Mouse (Mus musculus): ENCODE data around the gene Fbln1. TPM values are rescaled to one million over a fixed set of nuclear protein-coding genes. Genes with fewer than 3 reads are reported as not detected.
A peak's percentile ranks its signal among the peaks of the same experiment; 100 is the strongest.

Fbln1 gene
- total RNA-seq, 2 experiments from 2014 or later, result 8.5 to 9.0 TPM

DNA sequence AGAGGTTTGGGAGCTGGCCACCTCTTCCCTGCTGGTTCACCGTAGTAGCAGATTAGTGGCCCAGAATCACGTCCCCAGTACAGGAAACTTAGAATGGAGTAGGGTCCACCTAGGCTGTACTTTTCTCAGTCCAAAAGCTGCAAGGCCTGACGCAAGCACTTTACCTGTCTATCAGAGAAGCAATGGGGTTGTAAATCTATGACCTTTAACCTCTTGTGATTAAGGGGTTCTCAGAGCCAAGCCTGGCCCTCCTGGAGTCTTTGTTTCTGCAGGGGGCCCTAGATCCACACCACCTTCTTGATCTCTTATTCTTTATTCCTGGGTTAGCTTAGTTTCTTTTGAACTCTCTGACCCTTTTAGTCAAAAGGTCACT lies 940 bp downstream of the Fbln1 start:
- no peak for DNase-seq

DNA sequence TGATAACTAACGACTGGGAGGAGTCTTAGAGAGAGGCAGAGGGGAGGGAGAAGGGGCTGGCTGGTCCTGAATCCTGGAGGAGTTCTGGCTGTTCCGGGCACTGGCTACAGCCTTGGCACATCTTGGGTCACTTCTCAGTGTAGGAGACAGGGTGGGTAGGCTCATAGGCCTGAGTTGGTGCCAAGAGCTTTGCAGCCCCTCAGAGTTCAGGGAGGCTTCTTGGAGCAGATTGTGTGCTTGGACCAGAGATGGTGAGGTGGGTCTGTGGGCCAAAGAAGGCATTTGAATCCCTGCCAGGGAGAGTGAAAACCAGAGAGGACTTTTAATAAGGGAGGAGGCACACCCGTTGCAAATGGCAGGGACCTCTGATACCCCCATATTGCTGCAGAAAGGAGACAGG lies 1.3 kb downstream of the Fbln1 start:
- no peak for DNase-seq

DNA sequence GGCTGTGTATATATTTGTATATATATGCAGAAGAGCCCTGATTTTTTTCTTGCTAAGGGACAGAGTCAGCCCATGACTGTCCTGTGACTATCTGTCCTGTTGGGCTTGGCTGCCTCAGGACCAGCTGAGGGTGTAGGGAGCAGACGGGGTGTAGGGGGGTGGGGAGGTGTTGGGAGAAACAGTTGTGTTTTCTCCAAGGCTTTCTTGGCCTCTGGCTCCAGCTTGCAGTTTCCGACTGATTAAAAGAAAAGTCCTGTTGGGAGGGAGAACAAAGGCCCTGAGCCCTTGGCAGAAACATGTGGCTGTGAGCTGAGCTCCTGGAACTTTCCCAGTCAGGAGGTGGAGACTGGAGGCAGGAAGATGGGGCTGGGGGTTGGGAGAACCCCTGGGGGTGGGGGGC lies 2.0 kb downstream of the Fbln1 start:
- DNase-seq, result peak; percentile 68

DNA sequence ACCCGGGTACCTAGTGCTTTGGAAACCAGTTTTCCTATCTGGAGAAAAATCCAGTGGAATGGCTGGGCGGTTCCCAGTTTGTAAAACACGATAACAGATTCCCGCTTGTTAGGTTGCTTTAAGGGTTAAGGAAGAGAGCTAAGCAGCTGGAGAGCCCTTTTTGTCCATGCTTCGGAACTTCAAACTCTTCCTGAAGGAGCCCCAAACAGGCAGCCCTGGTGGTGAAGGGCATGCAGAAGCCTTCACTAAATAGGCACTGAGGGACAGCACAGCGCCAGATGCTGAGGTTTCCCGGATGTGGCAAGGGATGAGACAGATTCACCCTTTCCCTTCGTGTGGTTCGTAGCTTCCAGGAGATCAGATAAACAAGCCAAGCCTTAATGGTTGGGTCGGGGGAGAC lies 2.6 kb downstream of the Fbln1 start:
- DNase-seq, result no peak

DNA sequence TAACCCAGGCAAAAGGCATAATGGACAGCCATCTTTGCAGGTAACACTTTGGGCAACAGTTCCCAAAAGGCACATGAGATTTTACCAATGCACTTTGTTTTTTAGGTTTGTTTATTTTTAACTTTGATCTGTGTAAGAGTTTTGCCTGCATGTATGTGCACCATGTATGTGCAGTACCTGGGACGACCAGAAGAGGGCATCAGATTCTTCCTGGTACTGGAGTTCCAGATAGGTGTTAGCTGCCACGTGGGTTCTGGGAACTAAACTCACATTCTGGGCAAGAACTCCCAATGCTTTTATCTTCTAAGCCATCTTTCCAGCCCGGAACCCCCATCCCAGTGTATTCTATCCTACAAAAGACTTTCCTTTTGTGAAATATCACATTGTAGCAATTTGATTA lies 3.6 kb downstream of the Fbln1 start:
- no peak for DNase-seq

DNA sequence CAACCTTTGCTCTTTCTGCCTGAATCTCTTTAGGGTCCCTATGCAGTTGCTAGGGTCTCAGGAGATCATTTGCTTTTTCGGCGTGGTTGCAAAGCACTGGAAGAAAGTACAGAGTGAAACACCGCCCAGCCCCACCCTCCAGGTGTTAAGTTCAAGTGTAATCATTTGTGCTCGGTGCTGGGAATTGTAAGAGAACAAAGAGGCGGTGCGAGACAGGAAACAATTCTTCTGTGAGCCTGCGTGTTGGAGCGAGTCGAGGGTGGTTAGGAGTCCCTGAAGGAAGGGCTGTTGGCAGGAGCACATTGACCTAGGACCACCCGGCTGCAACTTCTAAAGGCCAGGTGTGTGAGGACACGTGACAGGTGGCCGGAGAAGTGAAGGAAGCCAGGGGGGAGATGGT lies 4.9 kb downstream of the Fbln1 start:
- no peak for DNase-seq

DNA sequence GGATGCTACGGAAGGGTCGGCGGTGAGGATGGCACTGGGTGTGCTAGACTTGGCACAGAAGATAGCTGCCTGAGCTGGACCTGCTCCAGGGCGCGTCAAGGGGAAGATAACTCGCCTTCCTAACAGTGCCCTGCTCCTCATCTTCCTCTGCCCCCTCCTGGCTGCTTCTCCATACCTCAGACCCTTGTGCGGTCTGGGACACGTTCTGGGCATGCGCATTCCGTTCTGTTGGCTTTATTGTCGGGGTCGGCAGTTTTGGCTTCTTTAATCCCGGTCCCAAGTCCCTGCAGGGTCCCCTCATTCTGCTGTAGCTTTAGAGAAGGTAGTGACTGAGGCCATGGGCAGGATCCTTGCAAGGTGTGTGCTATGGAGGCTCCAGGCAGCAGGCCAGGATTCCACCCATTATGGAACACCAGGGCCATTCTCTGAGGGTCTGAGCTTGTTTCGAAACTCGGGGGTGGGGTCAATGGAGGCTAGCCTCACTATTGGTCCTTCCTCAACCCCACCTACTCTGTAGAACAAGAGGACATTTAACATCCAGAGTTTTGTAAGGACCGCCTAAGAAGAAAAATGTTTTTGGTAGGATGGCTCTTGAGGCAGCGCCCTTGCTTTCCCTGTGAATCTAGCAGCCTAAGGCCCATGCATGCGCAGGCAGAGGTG lies 5.5 kb downstream of the Fbln1 start:
- no peak for DNase-seq

DNA sequence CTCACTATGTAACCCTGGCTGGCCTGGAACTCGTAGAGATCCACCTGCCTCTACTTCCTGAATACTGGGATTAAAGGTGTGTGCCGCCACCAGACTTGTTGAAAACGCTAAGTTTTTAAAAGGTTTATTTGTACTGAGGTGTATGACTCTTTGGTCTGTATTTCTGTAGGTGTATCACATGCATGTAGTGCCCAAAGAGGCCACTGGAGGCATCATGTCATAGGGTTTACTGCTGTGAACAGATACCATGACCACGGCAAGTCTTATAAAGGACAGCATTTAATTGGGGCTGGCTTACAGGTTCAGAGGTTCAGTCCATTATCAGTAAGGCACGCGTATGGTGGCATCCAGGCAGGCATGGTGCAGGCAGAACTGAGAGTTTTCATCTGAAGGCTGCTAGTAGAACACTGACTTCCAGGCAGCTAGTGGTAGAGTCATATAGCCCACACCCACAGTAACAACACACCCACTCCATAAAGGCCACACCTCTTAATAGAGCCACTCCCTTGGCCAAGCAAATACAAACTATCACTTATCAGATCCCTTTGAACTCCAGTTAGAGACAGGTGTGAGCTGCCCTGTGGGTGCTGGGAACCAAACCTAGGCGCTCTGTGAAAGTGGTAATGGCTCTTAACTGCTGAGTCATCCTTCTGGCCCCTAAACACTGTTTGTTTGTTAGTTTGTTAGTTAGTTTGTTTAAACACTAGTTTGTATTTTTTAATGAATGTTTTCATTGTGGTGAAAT lies 10.5 kb downstream of the Fbln1 start:
- DNase-seq, result no peak

DNA sequence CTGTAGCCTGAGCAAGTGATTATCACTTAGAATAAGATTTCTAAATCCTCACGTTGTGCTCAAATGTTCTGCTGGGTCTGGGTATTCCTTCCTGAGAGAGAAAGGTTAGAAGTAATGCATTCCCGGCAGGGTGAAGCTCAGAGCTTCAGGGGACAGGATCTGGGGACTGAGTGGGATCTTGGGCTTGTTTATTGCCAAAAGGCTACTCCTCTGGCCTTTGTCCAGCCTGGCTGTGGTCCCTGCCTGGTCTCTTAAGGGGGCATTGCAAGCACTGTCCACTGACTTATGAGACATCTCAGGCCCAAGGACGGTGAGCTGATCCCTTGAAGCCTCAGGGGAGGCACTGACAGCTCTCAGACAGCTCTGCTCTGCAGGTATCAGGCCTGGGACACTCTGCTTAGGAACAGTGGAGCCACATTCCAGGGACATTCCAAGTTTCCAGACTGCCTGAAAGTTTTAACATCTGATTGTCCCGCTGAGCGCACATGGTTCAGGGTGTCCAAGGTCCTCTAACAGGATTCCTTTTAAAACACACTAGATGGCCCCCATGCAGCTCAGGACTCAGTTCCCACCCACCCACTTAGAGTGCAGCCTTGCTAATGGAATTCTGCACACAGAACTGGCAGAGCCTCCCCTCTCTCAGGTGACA lies 13.0 kb downstream of the Fbln1 start:
- DNase-seq, result no peak

DNA sequence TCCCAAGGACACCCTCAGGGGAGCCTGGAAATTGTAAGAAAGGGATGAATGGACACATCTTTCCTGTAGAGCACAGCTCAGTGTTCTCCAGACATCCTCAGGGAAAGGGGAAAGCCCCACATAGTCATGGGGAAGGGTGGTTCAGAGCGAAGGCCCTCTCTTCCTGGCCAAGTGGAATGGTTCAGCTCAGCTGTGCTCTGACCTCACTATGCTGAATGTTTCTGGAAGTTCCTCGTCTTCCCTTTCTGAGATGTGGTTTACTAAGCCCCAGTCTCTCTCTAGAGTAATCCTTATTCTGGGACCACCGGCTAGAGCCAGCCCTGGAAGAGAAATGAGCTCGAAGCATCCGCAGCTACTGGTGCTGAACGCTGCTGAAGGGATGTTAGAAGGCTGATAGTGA lies 14.6 kb downstream of the Fbln1 start:
- DNase-seq, result no peak

DNA sequence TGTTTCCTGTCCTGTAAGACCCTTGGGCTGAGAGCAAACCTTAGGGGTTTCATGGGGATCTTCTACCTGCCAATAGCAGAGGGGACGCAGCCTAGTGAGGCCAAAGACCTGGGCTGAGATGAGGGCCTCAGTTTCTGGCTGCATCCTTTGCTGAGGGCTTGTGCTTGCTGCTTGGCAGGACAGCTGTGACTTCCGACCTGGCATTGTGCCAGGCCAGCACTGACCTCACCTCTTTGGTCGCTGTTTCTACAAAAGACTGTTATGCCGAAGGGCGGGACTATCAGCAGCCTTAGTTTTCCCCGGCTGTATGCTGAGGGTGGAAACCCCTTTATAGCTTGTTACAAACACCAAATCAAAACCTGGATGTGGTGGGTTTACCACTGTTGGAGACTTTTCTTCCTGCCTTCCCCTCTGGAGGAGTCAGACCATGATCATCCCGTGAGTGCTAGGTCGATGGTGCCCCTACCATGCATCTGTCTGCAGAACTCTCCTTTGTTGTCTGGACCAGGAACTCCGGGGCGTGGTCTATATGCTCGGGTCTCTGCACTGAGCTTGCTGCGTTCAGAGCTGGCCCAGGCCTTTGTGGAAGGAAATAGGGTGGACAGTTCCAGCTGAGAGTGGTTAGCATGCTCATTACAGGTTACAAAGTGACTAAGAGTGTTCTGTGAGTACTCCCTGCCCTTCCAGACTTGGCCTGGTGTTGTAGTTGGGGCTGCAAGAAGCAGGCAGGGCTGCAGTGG lies 15.5 kb downstream of the Fbln1 start:
- no peak for DNase-seq

DNA sequence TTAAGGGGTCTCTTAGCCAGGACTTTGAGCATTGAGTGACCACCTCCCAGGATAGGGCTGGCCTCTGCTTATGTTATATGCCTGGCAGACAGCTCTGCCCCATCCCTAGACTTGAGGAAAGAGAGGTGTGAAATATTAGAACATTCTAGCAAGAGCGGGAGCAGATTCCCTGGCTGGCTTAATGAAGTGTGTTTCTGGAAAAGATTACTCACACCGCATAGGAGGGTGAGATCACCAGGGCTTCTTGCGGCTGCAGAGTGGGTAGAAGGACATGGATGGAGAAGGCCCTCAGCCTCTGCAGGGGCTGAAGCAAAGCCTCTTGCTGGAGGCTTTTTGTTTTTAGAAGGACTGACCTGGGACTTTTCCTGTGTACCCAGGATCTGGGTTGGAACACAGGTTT lies 19.9 kb downstream of the Fbln1 start:
- no peak for DNase-seq

DNA sequence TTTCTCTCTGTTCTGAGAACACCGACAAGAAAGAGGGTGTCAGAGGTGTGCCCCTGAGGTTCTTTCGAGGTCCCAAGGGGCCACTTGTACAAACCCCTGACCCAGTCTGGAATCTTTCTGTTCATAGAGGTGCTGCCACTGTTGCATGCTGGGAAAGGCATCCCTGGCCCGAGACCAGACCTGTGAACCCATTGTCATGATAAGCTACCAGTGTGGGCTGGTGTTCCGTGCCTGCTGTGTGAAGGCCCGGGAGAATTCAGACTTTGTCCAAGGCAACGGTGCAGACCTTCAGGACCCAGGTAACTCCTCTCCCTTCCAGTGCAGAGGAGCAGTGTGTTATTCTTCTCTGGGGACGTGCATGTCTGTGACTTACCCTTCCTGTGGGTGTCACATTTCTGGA lies 21.1 kb downstream of the Fbln1 start:
- no peak for DNase-seq

DNA sequence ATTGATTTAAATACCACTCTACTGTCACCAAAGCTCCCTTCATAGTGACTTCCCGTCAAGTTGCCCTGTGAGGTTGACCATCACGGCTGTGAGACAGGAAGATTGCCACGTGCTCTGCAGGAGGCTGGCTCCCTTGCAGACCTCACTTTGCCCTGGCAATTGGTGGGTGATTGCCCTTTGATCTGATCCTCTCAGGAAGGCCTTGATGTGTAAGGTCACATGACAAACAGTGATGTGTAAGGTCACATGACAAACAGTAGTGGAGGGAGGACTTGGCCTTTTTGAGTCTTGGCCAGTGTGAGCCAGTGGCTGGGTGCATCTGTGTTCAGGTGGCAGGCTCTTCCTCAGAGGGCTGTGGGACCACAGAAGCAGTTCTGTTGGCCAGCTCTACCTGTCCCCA lies 22.8 kb downstream of the Fbln1 start:
- DNase-seq, result no peak

DNA sequence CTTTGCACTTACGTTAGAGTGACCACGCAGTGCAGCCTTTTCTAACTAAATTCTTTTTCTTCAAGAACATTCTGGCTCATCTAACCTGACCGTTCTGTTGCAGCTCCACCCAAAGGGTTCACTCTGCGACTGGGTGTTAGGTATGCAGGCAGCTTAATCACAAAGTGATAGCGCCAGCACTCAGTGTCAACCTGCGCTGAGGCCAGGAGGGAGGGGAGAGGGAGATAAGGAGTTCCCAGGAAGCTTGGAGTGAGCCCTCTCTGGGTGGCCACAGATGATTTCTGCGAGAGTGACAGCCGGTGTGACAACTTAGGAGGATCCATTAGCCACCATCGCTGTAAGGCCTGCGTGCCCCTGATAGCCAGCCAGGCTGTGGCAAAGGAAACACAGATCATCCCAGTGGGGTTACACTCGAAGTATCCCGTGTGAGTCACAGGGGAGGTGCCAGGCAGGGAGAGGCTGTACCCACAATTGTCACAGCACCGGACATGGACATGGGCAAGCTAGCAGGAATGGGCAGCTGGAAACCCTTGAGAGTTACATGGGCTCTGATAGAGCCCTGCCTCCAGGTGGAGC lies 24.3 kb downstream of the Fbln1 start:
- DNase-seq, result no peak

DNA sequence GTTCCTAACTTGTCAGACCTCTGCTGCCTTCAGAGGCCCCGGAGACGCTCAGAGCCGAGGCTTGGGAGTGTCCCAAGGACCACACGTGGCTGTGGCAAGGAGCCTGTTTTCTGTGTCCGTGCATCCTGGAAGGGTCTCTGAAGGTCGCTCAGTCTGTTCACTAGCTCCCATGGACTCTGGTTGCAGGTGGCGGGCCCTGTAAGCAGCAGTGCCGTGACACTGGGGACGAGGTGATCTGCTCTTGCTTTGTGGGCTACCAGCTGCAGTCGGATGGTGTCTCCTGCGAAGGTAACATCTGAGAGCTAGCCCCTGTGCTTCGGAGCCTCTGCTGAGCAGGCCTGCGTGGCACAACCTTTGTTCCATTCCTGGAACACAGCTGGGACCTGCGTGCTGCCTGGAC lies 24.9 kb downstream of the Fbln1 start:
- no peak for DNase-seq

DNA sequence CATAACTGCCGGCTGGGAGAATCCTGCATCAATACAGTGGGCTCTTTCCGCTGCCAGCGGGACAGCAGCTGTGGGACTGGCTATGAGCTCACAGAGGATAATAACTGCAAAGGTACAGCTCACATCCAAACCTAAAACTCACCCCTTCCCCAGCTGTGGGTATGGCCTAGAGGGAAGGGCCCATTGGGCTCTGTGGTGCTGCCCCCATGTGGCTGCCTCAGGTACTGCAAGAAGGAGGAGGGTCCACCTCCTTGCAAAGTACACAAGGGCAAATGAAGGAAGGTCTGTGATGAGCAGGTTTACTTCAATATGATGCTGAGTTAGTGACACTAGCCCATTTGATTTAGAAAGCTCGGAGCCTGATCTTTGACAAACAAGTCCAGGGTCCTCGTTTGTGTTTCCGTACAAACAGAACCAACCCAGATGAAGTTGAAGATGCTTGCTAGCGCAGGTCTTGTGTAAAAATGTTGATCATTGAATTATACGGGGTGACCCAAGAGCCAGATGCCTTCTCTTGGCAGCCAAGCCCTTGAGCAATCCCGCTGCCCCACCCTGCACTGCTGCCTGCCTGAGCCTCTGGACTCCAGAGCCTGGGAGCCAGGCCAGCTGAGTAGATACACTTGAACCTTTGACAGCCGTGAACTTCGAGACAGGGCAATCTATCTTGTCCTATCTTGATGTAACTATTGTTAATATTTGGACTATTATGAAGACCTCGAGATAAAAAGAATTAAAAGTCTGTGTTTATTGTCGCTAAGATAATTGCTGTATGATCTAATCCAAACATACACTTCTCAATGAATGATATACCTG lies 25.9 kb downstream of the Fbln1 start:
- DNase-seq, result peak; percentile 71

DNA sequence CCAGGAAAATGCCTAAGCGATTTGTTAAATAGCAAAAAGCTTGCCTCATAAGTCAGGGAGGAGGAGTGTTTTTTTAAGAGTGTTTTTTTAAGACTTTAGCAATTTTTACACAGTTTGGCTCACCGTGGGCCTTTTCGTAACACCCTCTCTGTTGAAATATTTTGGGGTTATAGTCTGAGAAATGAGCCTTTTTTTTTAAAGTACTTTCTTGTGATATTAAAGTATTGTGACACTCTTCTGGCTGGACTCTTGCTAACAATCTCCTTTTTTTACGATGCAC lies 26.4 kb downstream of the Fbln1 start:
- no peak for DNase-seq

DNA sequence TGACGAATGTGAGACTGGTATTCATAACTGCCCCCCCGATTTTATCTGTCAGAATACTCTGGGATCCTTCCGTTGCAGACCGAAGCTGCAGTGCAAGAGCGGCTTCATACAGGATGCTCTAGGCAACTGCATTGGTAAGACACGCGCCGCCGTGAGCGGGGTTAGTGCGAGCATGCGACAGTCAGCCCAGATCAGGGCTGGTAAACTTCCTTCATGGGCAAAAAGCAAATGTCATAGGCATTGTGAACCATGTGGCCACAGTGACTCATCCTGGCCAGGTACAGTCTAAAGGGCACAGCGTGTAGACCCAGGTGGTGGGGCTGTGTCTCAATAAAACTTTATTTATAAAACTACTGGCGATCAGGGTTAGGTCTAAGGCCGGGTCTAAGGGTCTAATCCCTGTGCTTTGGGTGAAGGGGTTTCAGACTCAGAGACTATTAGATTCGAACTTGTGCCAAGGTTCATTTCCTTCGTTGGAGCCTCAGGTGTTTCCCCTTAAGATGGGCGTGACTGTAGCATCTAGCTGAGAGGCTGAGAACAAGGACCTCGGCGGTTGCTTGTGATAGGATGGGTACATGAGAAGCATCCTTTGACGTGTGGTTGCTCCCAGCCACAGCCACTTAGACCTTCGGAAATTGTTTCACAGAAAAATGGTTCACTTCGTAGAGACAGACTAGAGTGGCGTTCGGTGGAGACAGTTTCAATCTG lies 26.9 kb downstream of the Fbln1 start:
- no peak for DNase-seq

DNA sequence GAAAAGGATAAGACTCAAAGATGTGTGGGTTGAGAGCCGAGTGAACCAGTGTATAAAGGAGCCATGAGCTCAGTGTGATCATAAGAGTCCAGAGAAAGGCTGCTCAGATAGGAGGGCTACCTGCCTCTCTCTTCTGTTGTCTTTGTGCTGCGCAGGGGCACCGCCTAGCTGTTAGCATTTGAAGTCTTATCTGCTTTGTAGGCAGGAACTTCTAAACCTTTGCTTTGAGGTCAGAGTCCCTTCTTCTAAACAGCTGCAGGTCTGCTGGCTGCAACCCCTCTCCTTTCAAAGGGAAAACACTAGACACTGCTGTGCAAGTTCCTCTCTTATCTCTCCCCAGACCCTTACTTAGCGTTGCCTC lies 27.5 kb downstream of the Fbln1 start:
- no peak for DNase-seq

DNA sequence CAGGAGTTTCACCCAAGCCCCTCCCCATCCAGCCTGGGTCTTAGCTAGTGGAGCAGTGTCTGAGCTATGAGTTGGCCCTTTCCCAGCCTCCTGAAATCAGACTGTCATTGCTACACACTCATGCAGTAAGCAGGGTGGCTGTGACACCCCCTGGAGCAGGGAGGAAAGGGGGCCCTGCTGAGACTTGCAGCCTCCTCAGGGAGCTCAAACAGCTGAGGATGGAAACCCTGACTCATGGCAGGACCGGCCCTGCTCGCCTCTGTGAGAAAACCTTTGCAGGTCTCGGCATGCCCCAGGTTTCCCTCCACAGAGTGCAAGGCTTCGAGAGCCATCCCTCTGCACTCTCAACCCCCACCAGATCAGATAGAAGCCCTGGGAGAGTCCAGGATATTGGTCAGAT lies 27.9 kb downstream of the Fbln1 start:
- DNase-seq, result no peak
